Mouse (Mus musculus): ENCODE results near the gene Amt. TPM values are rescaled to one million over a fixed set of nuclear protein-coding genes. Genes with fewer than 3 reads are reported as not detected.
"Not testable (repeated sequence)": the region's sequence is repeated elsewhere in the genome, so short reads cannot be mapped to it uniquely, and the experiment has no call there.

Gene Amt
- polyA plus RNA-seq, 1 experiment = 13.3 TPM

- TF ChIP-seq CTCF (IDR thresholded peaks at IDR 0.05; ENCODE audit: insufficient read depth, low read length) (no peak), POLR2A (IDR thresholded peaks at IDR 0.05; ENCODE audit: borderline replicate concordance, extremely low read depth, low read depth, low read length) (no peak; the same call in 1 of the 2 replicates)
- WGBS = 8% methylated on average over 10 of the region's 10 CpGs
- DNase-seq = no peak
- Histone ChIP-seq H3K4me1 (ENCODE audit: control insufficient read depth, insufficient read depth, low read length) (peaks cover 13% of the 10 kb centered on the region), H3K4me3 (replicated peaks; ENCODE audit: extremely low read depth, low read depth, low read length) (peak overlapping the region; percentile 85)
These were observed 32.3 kb upstream of the Amt start for GRCm38 (mm10) chr9:108264191-108264921.

GRCm38 (mm10) chr9:108266261-108266935 lies 30.3 kb upstream of the Amt start:
- DNase-seq = no peak
- Histone ChIP-seq H3K4me1 (ENCODE audit: control insufficient read depth, insufficient read depth, low read length) (peaks cover 13% of the 10 kb centered on the region), H3K4me3 (replicated peaks; ENCODE audit: extremely low read depth, low read depth, low read length) (no peak overlapping the region)
- 60% methylated on average over 10 of the region's 10 CpGs for WGBS
- TF ChIP-seq POLR2A (IDR thresholded peaks at IDR 0.05; ENCODE audit: borderline replicate concordance, extremely low read depth, low read depth, low read length) = no peak

- 57% methylated on average over 7 of the region's 7 CpGs for WGBS
- no peak for DNase-seq
- Histone ChIP-seq H3K4me3 (replicated peaks; ENCODE audit: extremely low read depth, low read depth, low read length) (no peak overlapping the region), H3K4me1 (ENCODE audit: control insufficient read depth, insufficient read depth, low read length) (peaks cover 5% of the 10 kb centered on the region)
- no peak for TF ChIP-seq CTCF (IDR thresholded peaks at IDR 0.05; ENCODE audit: insufficient read depth, low read length)
- TF ChIP-seq POLR2A (IDR thresholded peaks at IDR 0.05; ENCODE audit: borderline replicate concordance, extremely low read depth, low read depth, low read length) = no peak
These were observed 29.0 kb upstream of the Amt start for GRCm38 (mm10) chr9:108267691-108268090.

- DNase-seq; H3K4me3 ChIP-seq (replicated peaks; ENCODE audit: extremely low read depth, low read depth, low read length); H3K4me1 ChIP-seq (ENCODE audit: control insufficient read depth, insufficient read depth, low read length): not testable (repeated sequence)
- WGBS = 67% methylated on average over 7 of the region's 7 CpGs
These were observed 28.0 kb upstream of the Amt start for GRCm38 (mm10) chr9:108268701-108269100.

DNA sequence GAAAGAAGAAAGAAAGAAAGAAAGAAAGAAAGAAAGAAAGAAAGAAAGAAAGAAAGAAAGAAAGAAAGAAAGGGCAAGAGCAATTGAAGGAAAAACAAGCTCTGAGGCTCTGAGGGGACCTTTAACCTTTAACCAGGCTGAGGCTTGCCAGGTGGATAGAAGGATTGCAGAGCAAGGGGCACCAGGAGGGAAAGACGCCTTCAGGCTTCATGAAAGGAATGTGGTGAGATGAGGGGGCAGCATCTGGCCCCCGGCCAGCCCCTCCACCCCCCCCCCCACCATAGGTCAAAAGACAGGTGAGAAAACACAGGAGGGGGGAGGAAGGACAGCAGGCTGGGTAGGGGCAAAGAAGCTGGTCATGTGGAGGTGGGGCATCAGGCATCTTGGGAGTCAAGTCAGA lies 24.7 kb upstream of the Amt start:
- no peak for TF ChIP-seq CTCF (IDR thresholded peaks at IDR 0.05; ENCODE audit: insufficient read depth, low read length)
- TF ChIP-seq POLR2A (IDR thresholded peaks at IDR 0.05; ENCODE audit: borderline replicate concordance, extremely low read depth, low read depth, low read length) = no peak
- 19% methylated on average over 2 of the region's 2 CpGs for WGBS
- no peak for DNase-seq
- H3K4me1 ChIP-seq (ENCODE audit: control insufficient read depth, insufficient read depth, low read length) = peaks cover 6% of the 10 kb centered on the region; the same call in 1 of the 2 replicates
- no peak overlapping the region for H3K4me3 ChIP-seq (replicated peaks; ENCODE audit: extremely low read depth, low read depth, low read length)

GRCm38 (mm10) chr9:108272691-108273090 lies 24.0 kb upstream of the Amt start:
- no peak for TF ChIP-seq CTCF (IDR thresholded peaks at IDR 0.05; ENCODE audit: insufficient read depth, low read length)
- no peak for TF ChIP-seq POLR2A (IDR thresholded peaks at IDR 0.05; ENCODE audit: borderline replicate concordance, extremely low read depth, low read depth, low read length)
- no peak for DNase-seq
- Histone ChIP-seq H3K4me1 (ENCODE audit: control insufficient read depth, insufficient read depth, low read length) (peaks cover 6% of the 10 kb centered on the region; the same call in 1 of the 2 replicates), H3K4me3 (replicated peaks; ENCODE audit: extremely low read depth, low read depth, low read length) (no peak overlapping the region)
- 48% methylated on average over 5 of the region's 5 CpGs for WGBS

GRCm38 (mm10) chr9:108273485-108273884 lies 23.2 kb upstream of the Amt start:
- no peak for TF ChIP-seq POLR2A (IDR thresholded peaks at IDR 0.05; ENCODE audit: borderline replicate concordance, extremely low read depth, low read depth, low read length)
- no peak for TF ChIP-seq CTCF (IDR thresholded peaks at IDR 0.05; ENCODE audit: insufficient read depth, low read length)
- peaks cover 6% of the 10 kb centered on the region; the same call in 1 of the 2 replicates for H3K4me1 ChIP-seq (ENCODE audit: control insufficient read depth, insufficient read depth, low read length)
- WGBS = 60% methylated on average over 4 of the region's 4 CpGs
- no peak for DNase-seq
- H3K4me3 ChIP-seq (replicated peaks; ENCODE audit: extremely low read depth, low read depth, low read length) = no peak overlapping the region

GRCm38 (mm10) chr9:108274476-108275330 lies 21.9 kb upstream of the Amt start:
- TF ChIP-seq POLR2A (IDR thresholded peaks at IDR 0.05; ENCODE audit: borderline replicate concordance, extremely low read depth, low read depth, low read length) (no peak), CTCF (IDR thresholded peaks at IDR 0.05; ENCODE audit: insufficient read depth, low read length) (no peak)
- no peak overlapping the region for H3K4me3 ChIP-seq (replicated peaks; ENCODE audit: extremely low read depth, low read depth, low read length)
- 67% methylated on average over 5 of the region's 5 CpGs for WGBS
- H3K4me1 ChIP-seq (ENCODE audit: control insufficient read depth, insufficient read depth, low read length) = peaks cover 8% of the 10 kb centered on the region; the same call in 1 of the 2 replicates
- DNase-seq = no peak

- peak; percentile 75 for DNase-seq
- Histone ChIP-seq H3K4me1 (ENCODE audit: control insufficient read depth, insufficient read depth, low read length) (peaks cover 12% of the 10 kb centered on the region), H3K4me3 (replicated peaks; ENCODE audit: extremely low read depth, low read depth, low read length) (no peak overlapping the region)
- 25% methylated on average over 6 of the region's 6 CpGs for WGBS
- no peak for TF ChIP-seq CTCF (IDR thresholded peaks at IDR 0.05; ENCODE audit: insufficient read depth, low read length)
- no peak for TF ChIP-seq POLR2A (IDR thresholded peaks at IDR 0.05; ENCODE audit: borderline replicate concordance, extremely low read depth, low read depth, low read length)
These were observed 21.4 kb upstream of the Amt start for GRCm38 (mm10) chr9:108275331-108275659.

All from lung, adult 2 months (tissue).